Mouse (Mus musculus): ENCODE results near the gene Scgb3a1. TPM values are rescaled to one million over a fixed set of nuclear protein-coding genes. Genes with fewer than 3 reads are reported as not detected.

The Scgb3a1 gene
- polyA plus RNA-seq, 1 experiment = not detected

GRCm38 (mm10) chr11:49699079-49699478 is 35.7 kb downstream of the Scgb3a1 start:
- TF ChIP-seq MAX (IDR thresholded peaks at IDR 0.05) (no peak), USF1 (IDR thresholded peaks at IDR 0.05; ENCODE audit: low read depth) (no peak), CTCF (IDR thresholded peaks at IDR 0.05; ENCODE audit: control insufficient read depth, insufficient read depth, insufficient read length) (no peak), MYOG (IDR thresholded peaks at IDR 0.05; ENCODE audit: control insufficient read depth, extremely low read depth, insufficient read length) (no peak), MYOD1 (IDR thresholded peaks at IDR 0.05; ENCODE audit: control insufficient read depth, insufficient read length, low read depth) (no peak), CEBPB (IDR thresholded peaks at IDR 0.05; ENCODE audit: low read depth) (no peak), FOSL1 (IDR thresholded peaks at IDR 0.05; ENCODE audit: insufficient read depth, low read length, poor library complexity, severe bottlenecking) (no peak)
- peaks cover 80% of the 10 kb centered on the region for H3K36me3 ChIP-seq (ENCODE audit: control insufficient read depth, insufficient read depth)
- no peak overlapping the region for H3K4me3 ChIP-seq (ENCODE audit: insufficient read depth, poor library complexity, severe bottlenecking)
- no peak overlapping the region for H3ac ChIP-seq (ENCODE audit: control insufficient read depth, insufficient read length, low read depth)
- no peaks in the 10 kb centered on the region for H3K27me3 ChIP-seq (ENCODE audit: control insufficient read depth, insufficient read depth, insufficient read length)
- H3K79me2 ChIP-seq (ENCODE audit: control insufficient read depth, insufficient read depth) = peaks cover 100% of the 10 kb centered on the region
- H3K79me3 ChIP-seq (ENCODE audit: low read depth) = peaks cover 88% of the 10 kb centered on the region

- no peak for TF ChIP-seq FOSL1 (IDR thresholded peaks at IDR 0.05; ENCODE audit: insufficient read depth, low read length, poor library complexity, severe bottlenecking)
- no peak for TF ChIP-seq CEBPB (IDR thresholded peaks at IDR 0.05; ENCODE audit: low read depth)
- TF ChIP-seq USF1 (IDR thresholded peaks at IDR 0.05; ENCODE audit: low read depth) = no peak
- no peak for TF ChIP-seq CTCF (IDR thresholded peaks at IDR 0.05; ENCODE audit: control insufficient read depth, insufficient read depth, insufficient read length)
- no peak for TF ChIP-seq MYOD1 (IDR thresholded peaks at IDR 0.05; ENCODE audit: control insufficient read depth, insufficient read length, low read depth)
- no peak for TF ChIP-seq MYOG (IDR thresholded peaks at IDR 0.05; ENCODE audit: control insufficient read depth, extremely low read depth, insufficient read length)
- no peak for TF ChIP-seq MAX (IDR thresholded peaks at IDR 0.05)
- H3K79me3 ChIP-seq (ENCODE audit: low read depth) = peaks cover 91% of the 10 kb centered on the region
- H3K36me3 ChIP-seq (ENCODE audit: control insufficient read depth, insufficient read depth) = peaks cover 81% of the 10 kb centered on the region
- H3K79me2 ChIP-seq (ENCODE audit: control insufficient read depth, insufficient read depth) = peaks cover 100% of the 10 kb centered on the region
- H3K27me3 ChIP-seq (ENCODE audit: control insufficient read depth, insufficient read depth, insufficient read length) = no peaks in the 10 kb centered on the region
- no peak overlapping the region for H3K4me3 ChIP-seq (ENCODE audit: insufficient read depth, poor library complexity, severe bottlenecking)
- H3ac ChIP-seq (ENCODE audit: control insufficient read depth, insufficient read length, low read depth) = no peak overlapping the region
Observed at GRCm38 (mm10) chr11:49702014-49702413, 38.6 kb downstream of the Scgb3a1 start.

- peaks cover 100% of the 10 kb centered on the region for H3K79me2 ChIP-seq (ENCODE audit: control insufficient read depth, insufficient read depth)
- H3K27me3 ChIP-seq (ENCODE audit: control insufficient read depth, insufficient read depth, insufficient read length) = no peaks in the 10 kb centered on the region
- no peak for TF ChIP-seq CTCF (IDR thresholded peaks at IDR 0.05; ENCODE audit: control insufficient read depth, insufficient read depth, insufficient read length)
- TF ChIP-seq CEBPB (IDR thresholded peaks at IDR 0.05; ENCODE audit: low read depth) = no peak
- TF ChIP-seq MAX (IDR thresholded peaks at IDR 0.05) = no peak
- no peak for TF ChIP-seq USF1 (IDR thresholded peaks at IDR 0.05; ENCODE audit: low read depth)
- no peak for TF ChIP-seq MYOG (IDR thresholded peaks at IDR 0.05; ENCODE audit: control insufficient read depth, extremely low read depth, insufficient read length)
- TF ChIP-seq FOSL1 (IDR thresholded peaks at IDR 0.05; ENCODE audit: insufficient read depth, low read length, poor library complexity, severe bottlenecking) = no peak
- no peak for TF ChIP-seq MYOD1 (IDR thresholded peaks at IDR 0.05; ENCODE audit: control insufficient read depth, insufficient read length, low read depth)
- peaks cover 92% of the 10 kb centered on the region for H3K79me3 ChIP-seq (ENCODE audit: low read depth)
- no peak overlapping the region for H3K4me3 ChIP-seq (ENCODE audit: insufficient read depth, poor library complexity, severe bottlenecking)
- no peak overlapping the region for H3ac ChIP-seq (ENCODE audit: control insufficient read depth, insufficient read length, low read depth)
- peaks cover 70% of the 10 kb centered on the region for H3K36me3 ChIP-seq (ENCODE audit: control insufficient read depth, insufficient read depth)
Observed at GRCm38 (mm10) chr11:49704804-49705203, 41.4 kb downstream of the Scgb3a1 start.

GRCm38 (mm10) chr11:49707834-49708233 is 44.4 kb downstream of the Scgb3a1 start:
- no peak overlapping the region for H3ac ChIP-seq (ENCODE audit: control insufficient read depth, insufficient read length, low read depth)
- H3K79me2 ChIP-seq (ENCODE audit: control insufficient read depth, insufficient read depth) = peaks cover 96% of the 10 kb centered on the region
- peaks cover 49% of the 10 kb centered on the region for H3K36me3 ChIP-seq (ENCODE audit: control insufficient read depth, insufficient read depth)
- peaks cover 91% of the 10 kb centered on the region for H3K79me3 ChIP-seq (ENCODE audit: low read depth)
- TF ChIP-seq MYOD1 (IDR thresholded peaks at IDR 0.05; ENCODE audit: control insufficient read depth, insufficient read length, low read depth) (no peak), CEBPB (IDR thresholded peaks at IDR 0.05; ENCODE audit: low read depth) (no peak), USF1 (IDR thresholded peaks at IDR 0.05; ENCODE audit: low read depth) (no peak), FOSL1 (IDR thresholded peaks at IDR 0.05; ENCODE audit: insufficient read depth, low read length, poor library complexity, severe bottlenecking) (no peak), MAX (IDR thresholded peaks at IDR 0.05) (no peak), CTCF (IDR thresholded peaks at IDR 0.05; ENCODE audit: control insufficient read depth, insufficient read depth, insufficient read length) (no peak), MYOG (IDR thresholded peaks at IDR 0.05; ENCODE audit: control insufficient read depth, extremely low read depth, insufficient read length) (no peak)
- H3K27me3 ChIP-seq (ENCODE audit: control insufficient read depth, insufficient read depth, insufficient read length) = no peaks in the 10 kb centered on the region
- H3K4me3 ChIP-seq (ENCODE audit: insufficient read depth, poor library complexity, severe bottlenecking) = no peak overlapping the region

- Histone ChIP-seq H3K4me3 (ENCODE audit: insufficient read depth, poor library complexity, severe bottlenecking) (no peak overlapping the region), H3K36me3 (ENCODE audit: control insufficient read depth, insufficient read depth) (peaks cover 26% of the 10 kb centered on the region), H3K27me3 (ENCODE audit: control insufficient read depth, insufficient read depth, insufficient read length) (no peaks in the 10 kb centered on the region), H3K79me3 (ENCODE audit: low read depth) (peaks cover 64% of the 10 kb centered on the region), H3K79me2 (ENCODE audit: control insufficient read depth, insufficient read depth) (peaks cover 67% of the 10 kb centered on the region), H3ac (ENCODE audit: control insufficient read depth, insufficient read length, low read depth) (no peak overlapping the region)
- TF ChIP-seq MAX (IDR thresholded peaks at IDR 0.05) (no peak), CEBPB (IDR thresholded peaks at IDR 0.05; ENCODE audit: low read depth) (no peak), CTCF (IDR thresholded peaks at IDR 0.05; ENCODE audit: control insufficient read depth, insufficient read depth, insufficient read length) (no peak)
Observed at GRCm38 (mm10) chr11:49710664-49711063, 47.3 kb downstream of the Scgb3a1 start.

- no peaks in the 10 kb centered on the region for H3K27me3 ChIP-seq (ENCODE audit: control insufficient read depth, insufficient read depth, insufficient read length)
- H3ac ChIP-seq (ENCODE audit: control insufficient read depth, insufficient read length, low read depth) = peak overlapping the region; percentile 88
- H3K79me3 ChIP-seq (ENCODE audit: low read depth) = peaks cover 50% of the 10 kb centered on the region
- TF ChIP-seq MYOG (IDR thresholded peaks at IDR 0.05; ENCODE audit: control insufficient read depth, extremely low read depth, insufficient read length) = no peak
- H3K79me2 ChIP-seq (ENCODE audit: control insufficient read depth, insufficient read depth) = peaks cover 53% of the 10 kb centered on the region
- peaks cover 14% of the 10 kb centered on the region for H3K36me3 ChIP-seq (ENCODE audit: control insufficient read depth, insufficient read depth)
- peak overlapping the region; percentile 99 for H3K4me3 ChIP-seq (ENCODE audit: insufficient read depth, poor library complexity, severe bottlenecking)
Observed at GRCm38 (mm10) chr11:49711981-49712554, 48.7 kb downstream of the Scgb3a1 start.

Measured in C2C12 (cell line).